Comparison of ENCODE assay signal across 19 mouse cellular contexts in the genomic region with DNA sequence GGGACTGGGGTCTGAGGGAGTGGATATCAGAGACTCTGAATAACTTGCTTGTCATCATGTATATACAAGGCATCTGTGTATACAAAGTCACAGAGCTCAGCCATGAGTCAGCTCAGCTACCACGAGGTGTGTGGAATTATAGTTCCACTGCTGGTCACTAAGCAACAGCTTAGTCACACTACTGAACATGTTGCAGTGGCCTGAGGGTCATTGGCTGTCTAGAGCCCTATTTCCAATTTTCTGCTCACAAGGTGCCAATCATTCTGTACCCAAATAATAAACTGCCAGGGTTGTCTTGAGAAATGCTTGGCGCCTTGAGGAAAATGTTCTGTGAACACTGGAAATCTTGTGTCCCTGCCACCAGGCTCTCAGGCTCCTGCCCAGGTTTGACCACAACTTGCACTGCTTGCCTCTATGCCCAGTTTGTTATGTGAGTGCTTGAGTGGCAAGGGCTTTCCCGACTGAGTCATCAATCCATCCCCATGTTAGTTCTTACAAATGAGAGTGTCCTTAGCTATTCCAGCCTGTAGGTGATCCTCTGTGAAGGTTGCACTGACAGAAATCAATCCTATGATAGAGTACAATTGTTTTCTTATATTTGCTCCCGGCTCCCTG.
DNase-seq lines count a peak whose midpoint lies in the region; ATAC-seq and TF ChIP-seq lines count a peak whose summit lies in the region.
"Had no signal": no experiment of that assay in that cellular context is flagged by ENCODE, and none has a peak within 500 bp of the region (broad histone marks: within the 10 kb centered on the region; RNA-seq: fewer than 3 reads in every experiment).

No protein-coding gene starts in this region.

- no peak for TF ChIP-seq CTCF in lung, postnatal 0 days (IDR thresholded peaks at IDR 0.05)
- TF ChIP-seq CTCF in stomach, postnatal 0 days (IDR thresholded peaks at IDR 0.05; ENCODE audit: low read depth), result no peak

- H3K4me1 ChIP-seq in lung, postnatal 0 days (ENCODE audit: insufficient read depth, low read depth, low read length), result no peaks in the 10 kb centered on the region
- H3K4me1 ChIP-seq in stomach, postnatal 0 days (replicated peaks; ENCODE audit: control insufficient read depth, insufficient read depth), result no peaks in the 10 kb centered on the region
- H3K4me1 ChIP-seq in embryonic facial prominence, embryonic 10.5 days, result no peaks in the 10 kb centered on the region
- H3K4me1 ChIP-seq: forebrain, embryonic 15.5 days; limb, embryonic 10.5 days; stomach, embryonic 15.5 days had no signal

- no peaks in the 10 kb centered on the region for H3K36me3 ChIP-seq in lung, postnatal 0 days (ENCODE audit: insufficient read depth, low read length)
- H3K36me3 ChIP-seq in stomach, postnatal 0 days (ENCODE audit: control insufficient read depth, insufficient read depth, low read length), result no peaks in the 10 kb centered on the region
- no peaks in the 10 kb centered on the region for H3K36me3 ChIP-seq in embryonic facial prominence, embryonic 10.5 days (replicated peaks)
- H3K36me3 ChIP-seq: forebrain, embryonic 15.5 days; G1E; limb, embryonic 10.5 days; stomach, embryonic 15.5 days had no signal

- TF ChIP-seq EP300 in lung, postnatal 0 days (IDR thresholded peaks at IDR 0.05), result no peak
- TF ChIP-seq EP300 in stomach, postnatal 0 days (optimal IDR thresholded peaks at IDR 0.05), result no peak

- H3K27ac ChIP-seq in lung, postnatal 0 days (ENCODE audit: low read length), result no peak overlapping the region
- H3K27ac ChIP-seq in stomach, postnatal 0 days (replicated peaks), result no peak overlapping the region
- no peak overlapping the region for H3K27ac ChIP-seq in embryonic facial prominence, embryonic 10.5 days (replicated peaks)
- H3K27ac ChIP-seq: forebrain, embryonic 15.5 days; limb, embryonic 10.5 days; stomach, embryonic 15.5 days had no signal

- peak; percentile 52 for ATAC-seq in lung, postnatal 0 days
- ATAC-seq in stomach, postnatal 0 days (ENCODE audit: low FRiP score, low TSS enrichment), result 0 out of 2 replicates have a peak, but pooled peaks have one; percentile 54
- ATAC-seq: forebrain, embryonic 15.5 days; liver, postnatal 0 days had no signal

- H3K4me3 ChIP-seq in lung, postnatal 0 days (ENCODE audit: low read depth, low read length), result no peak overlapping the region
- no peak overlapping the region for H3K4me3 ChIP-seq in stomach, postnatal 0 days (ENCODE audit: low read depth, low read length)
- no peak overlapping the region for H3K4me3 ChIP-seq in embryonic facial prominence, embryonic 10.5 days
- H3K4me3 ChIP-seq: forebrain, embryonic 15.5 days; limb, embryonic 10.5 days; megakaryocyte, embryonic 14.5 days; stomach, embryonic 15.5 days had no signal

- no peaks in the 10 kb centered on the region for H3K27me3 ChIP-seq in lung, postnatal 0 days (replicated peaks; ENCODE audit: insufficient read depth, low read length)
- no peaks in the 10 kb centered on the region for H3K27me3 ChIP-seq in stomach, postnatal 0 days (ENCODE audit: control insufficient read depth, insufficient read depth, low read length)
- no peaks in the 10 kb centered on the region for H3K27me3 ChIP-seq in embryonic facial prominence, embryonic 10.5 days (replicated peaks; ENCODE audit: low read depth, poor library complexity, severe bottlenecking)
- H3K27me3 ChIP-seq: forebrain, embryonic 15.5 days; stomach, embryonic 15.5 days had no signal

- DNase-seq in lung, postnatal 0 days (ENCODE audit: low spot score), result peak; percentile 24
- DNase-seq in lung, postnatal 36 days, result no peak
- DNase-seq in NIH3T3 (ENCODE audit: low read depth), result peak; percentile 70
- peak; percentile 13 for DNase-seq in adrenal gland, postnatal 25 days
- DNase-seq in stomach, postnatal 0 days (ENCODE audit: low spot score), result no peak
- DNase-seq in embryonic facial prominence, embryonic 10.5 days (ENCODE audit: low spot score), result no peak
- no peak for DNase-seq in spleen, adult 18-20 months
- DNase-seq: cerebellum, adult 9-10 months; gastrocnemius, postnatal 36 days; kidney, adult 9 months; kidney, postnatal 25 days; liver, postnatal 0 days; lung, postnatal 14 days; right cerebral cortex, postnatal 25 days had no signal

- 64% methylated on average over 4 of the region's 4 CpGs for WGBS in lung, postnatal 0 days
- WGBS in stomach, postnatal 0 days, result 61% methylated on average over 4 of the region's 4 CpGs
- 79% methylated on average over 4 of the region's 4 CpGs for WGBS in embryonic facial prominence, embryonic 10.5 days

- H3K9me3 ChIP-seq in lung, postnatal 0 days (ENCODE audit: low read length), result no peaks in the 10 kb centered on the region
- no peaks in the 10 kb centered on the region for H3K9me3 ChIP-seq in stomach, postnatal 0 days (ENCODE audit: control insufficient read depth, low read length)
- no peaks in the 10 kb centered on the region for H3K9me3 ChIP-seq in embryonic facial prominence, embryonic 10.5 days
- H3K9me3 ChIP-seq: forebrain, embryonic 15.5 days; G1E; limb, embryonic 10.5 days; stomach, embryonic 15.5 days had no signal

- H3K9ac ChIP-seq in lung, postnatal 0 days (replicated peaks; ENCODE audit: low read depth), result no peak overlapping the region
- no peak overlapping the region for H3K9ac ChIP-seq in stomach, postnatal 0 days (ENCODE audit: low read length)
- H3K9ac ChIP-seq: forebrain, embryonic 15.5 days; liver, postnatal 0 days; stomach, embryonic 15.5 days had no signal

- H3K4me2 ChIP-seq in lung, postnatal 0 days (replicated peaks; ENCODE audit: low read depth, low read length), result no peak overlapping the region
- no peak overlapping the region for H3K4me2 ChIP-seq in stomach, postnatal 0 days (replicated peaks; ENCODE audit: low read depth)
- H3K4me2 ChIP-seq: forebrain, embryonic 15.5 days; stomach, embryonic 15.5 days had no signal

Comparison
In these comparisons a context has a peak if more than half of its experiments do, and no peak if none do; other contexts are left out.
1. DNase-seq: peak in lung, postnatal 0 days (single experiment), NIH3T3 (single experiment) and adrenal gland, postnatal 25 days (single experiment); none in lung, postnatal 36 days (single experiment), stomach, postnatal 0 days (single experiment), embryonic facial prominence, embryonic 10.5 days (single experiment) and spleen, adult 18-20 months (0 of 2).